23 mouse cellular contexts compared by ENCODE assay signal in the genomic region with DNA sequence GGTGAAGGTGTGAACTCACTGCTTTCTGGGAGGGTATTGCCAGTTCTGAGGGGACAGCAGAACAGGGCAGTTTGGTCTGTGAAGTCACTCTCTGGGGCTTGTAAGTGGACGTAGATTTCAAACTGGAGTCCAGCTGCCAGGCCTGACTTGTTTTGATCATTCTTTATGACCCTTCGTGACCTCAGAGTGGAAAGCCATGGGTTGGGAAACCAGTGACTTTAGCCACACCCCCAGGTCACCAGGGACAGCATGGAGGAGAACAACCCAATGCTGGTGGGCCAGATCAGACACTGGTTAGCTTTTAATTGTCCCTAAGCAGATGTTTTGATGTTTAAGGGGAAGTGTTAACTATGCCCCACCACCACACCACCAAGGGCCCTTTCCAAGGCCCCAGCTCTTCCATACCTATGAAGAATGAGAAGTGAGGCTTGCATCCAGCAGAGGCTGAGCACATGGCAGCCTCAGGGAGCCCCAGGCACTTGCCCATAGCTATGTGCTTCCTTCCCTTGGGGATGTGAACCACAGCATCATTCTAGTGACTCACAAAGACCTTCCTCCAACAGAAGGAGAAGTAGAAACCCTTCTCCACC. TPM values are rescaled to one million over a fixed set of nuclear protein-coding genes. Genes with fewer than 3 reads are reported as not detected.
DNase-seq lines count a peak whose midpoint lies in the region; ATAC-seq and TF ChIP-seq lines count a peak whose summit lies in the region.
"Had no signal": no experiment of that assay in that cellular context is flagged by ENCODE, and none has a peak within 500 bp of the region (broad histone marks: within the 10 kb centered on the region; RNA-seq: fewer than 3 reads in every experiment).

No protein-coding gene starts in this region.

- no peaks in the 10 kb centered on the region; the same call in 1 of the 2 replicates for H3K27me3 ChIP-seq in liver, embryonic 12.5 days (replicated peaks)
- no peaks in the 10 kb centered on the region for H3K27me3 ChIP-seq in midbrain, postnatal 0 days (ENCODE audit: insufficient read depth, low read length)
- H3K27me3 ChIP-seq: forebrain, embryonic 15.5 days; heart, embryonic 12.5 days; limb, embryonic 15.5 days; neural tube, embryonic 13.5 days had no signal

- H3K9me3 ChIP-seq in liver, embryonic 12.5 days (replicated peaks), result no peaks in the 10 kb centered on the region
- no peaks in the 10 kb centered on the region for H3K9me3 ChIP-seq in midbrain, postnatal 0 days (ENCODE audit: low read length)
- H3K9me3 ChIP-seq: forebrain, embryonic 15.5 days; heart, embryonic 12.5 days; limb, embryonic 15.5 days; megakaryocyte, embryonic 14.5 days; neural tube, embryonic 13.5 days had no signal

- no peaks in the 10 kb centered on the region for H3K4me1 ChIP-seq in liver, embryonic 12.5 days
- H3K4me1 ChIP-seq in midbrain, postnatal 0 days (ENCODE audit: insufficient read depth, low read length), result no peaks in the 10 kb centered on the region
- H3K4me1 ChIP-seq: forebrain, embryonic 15.5 days had no signal

- H3K27ac ChIP-seq in liver, embryonic 12.5 days, result no peak overlapping the region
- no peak overlapping the region for H3K27ac ChIP-seq in midbrain, postnatal 0 days (ENCODE audit: low read depth, low read length)
- H3K27ac ChIP-seq: forebrain, embryonic 15.5 days; limb, embryonic 15.5 days; neural tube, embryonic 13.5 days had no signal

- peak; percentile 93 for DNase-seq in heart, adult 11 months
- DNase-seq in heart, postnatal 25 days (ENCODE audit: low spot score), result no peak
- peak; percentile 31 to 53 for DNase-seq in adrenal gland, postnatal 36 days
- no peak for DNase-seq in spleen, postnatal 10 days (ENCODE audit: low spot score in 2 of 2)
- DNase-seq in midbrain, postnatal 0 days (ENCODE audit: low spot score), result no peak
- DNase-seq: cerebellum, adult 9-10 months; kidney, postnatal 25 days; right cerebral cortex, postnatal 25 days had no signal

- intact Hi-C loops in heart, postnatal 25 days (cut with DNase I), result no loop called here

- no peak overlapping the region for H3K4me2 ChIP-seq in liver, embryonic 12.5 days
- no peak overlapping the region for H3K4me2 ChIP-seq in midbrain, postnatal 0 days (ENCODE audit: low read depth, low read length, poor library complexity, severe bottlenecking)
- H3K4me2 ChIP-seq: forebrain, embryonic 15.5 days; heart, embryonic 12.5 days; limb, embryonic 15.5 days; neural tube, embryonic 13.5 days had no signal

- WGBS in liver, embryonic 12.5 days (ENCODE audit: insufficient replicate concordance), result 45% methylated on average over 2 of the region's 2 CpGs
- 70% methylated on average over 2 of the region's 2 CpGs for WGBS in midbrain, postnatal 0 days

- no peaks in the 10 kb centered on the region for H3K36me3 ChIP-seq in liver, embryonic 12.5 days
- H3K36me3 ChIP-seq in midbrain, postnatal 0 days (ENCODE audit: insufficient read depth, low read length), result no peaks in the 10 kb centered on the region
- H3K36me3 ChIP-seq: forebrain, embryonic 15.5 days; heart, embryonic 12.5 days; limb, embryonic 15.5 days; neural tube, embryonic 13.5 days had no signal

- no peak overlapping the region for H3K4me3 ChIP-seq in liver, embryonic 12.5 days
- H3K4me3 ChIP-seq in midbrain, postnatal 0 days (ENCODE audit: low read depth, low read length), result no peak overlapping the region
- H3K4me3 ChIP-seq: forebrain, embryonic 15.5 days; heart, embryonic 12.5 days; limb, embryonic 15.5 days; megakaryocyte, embryonic 14.5 days; neural tube, embryonic 13.5 days had no signal

- H3K9ac ChIP-seq in liver, embryonic 12.5 days, result no peak overlapping the region
- H3K9ac ChIP-seq in midbrain, postnatal 0 days (replicated peaks; ENCODE audit: low read length, poor library complexity, severe bottlenecking), result no peak overlapping the region
- H3K9ac ChIP-seq: forebrain, embryonic 15.5 days; heart, embryonic 12.5 days; limb, embryonic 15.5 days; neural tube, embryonic 13.5 days had no signal

- peak; percentile 19; the same call in 1 of the 2 replicates for ATAC-seq in liver, embryonic 12.5 days
- peak; percentile 8; the same call in 1 of the 2 replicates for ATAC-seq in megakaryocyte, adult 5-6 weeks (ENCODE audit: poor library complexity, severe bottlenecking)
- no peak for ATAC-seq in midbrain, postnatal 0 days (ENCODE audit: low FRiP score)
- ATAC-seq: forebrain, embryonic 15.5 days; intestine, postnatal 0 days; midbrain, embryonic 16.5 days had no signal

- no peak for TF ChIP-seq CTCF in midbrain, postnatal 0 days (IDR thresholded peaks at IDR 0.05)

RNA-seq across cellular contexts. Expression of gene Orm3, which starts 1.1 kb away (rescaled TPM):
- 1 to 10 TPM; 1.3 to 1.5 TPM for total RNA-seq in heart, postnatal 25 days (2021)
- total RNA-seq in adrenal gland, postnatal 36 days (2021), result 10 to 100 TPM in 1 of 2 experiments, 1 to 10 TPM in 1; 5.4 to 10.7 TPM
- not detected in 2 replicates for polyA plus RNA-seq in liver, embryonic 12.5 days (2016; fragmentation: Nextera tagmentation; extraction: Ambion mirVana)
- not detected in 2 replicates for total RNA-seq in megakaryocyte, adult 5-6 weeks (2015)
- not detected in 2 replicates for total RNA-seq in megakaryocyte, adult 5-6 weeks (2017)
- not detected in 2 replicates for total RNA-seq in midbrain, postnatal 0 days (2014; rRNA removed)
- not detected in 2 replicates for polyA plus RNA-seq in midbrain, postnatal 0 days (2015; fragmentation: Nextera tagmentation; extraction: Ambion mirVana)
- total RNA-seq: gastrocnemius, adult 8-10 months; layer of hippocampus, postnatal 14 days; left cerebral cortex, postnatal 14 days had no signal
- polyA plus RNA-seq: forebrain, embryonic 15.5 days; heart, embryonic 12.5 days; hindbrain, embryonic 11.5 days; intestine, postnatal 0 days; limb, embryonic 15.5 days; midbrain, embryonic 16.5 days; neural tube, embryonic 13.5 days; testis, adult 2 months had no signal

RNA-seq across cellular contexts. Expression of gene Orm2, which starts 5.2 kb away (rescaled TPM):
- total RNA-seq in heart, postnatal 25 days (2021), result under 1 TPM; 0.50 to 0.60 TPM
- 1 to 10 TPM; 3.9 to 7.8 TPM for total RNA-seq in adrenal gland, postnatal 36 days (2021)
- polyA plus RNA-seq in liver, embryonic 12.5 days (2016; fragmentation: Nextera tagmentation; extraction: Ambion mirVana), result not detected in 2 replicates
- total RNA-seq in megakaryocyte, adult 5-6 weeks (2015), result not detected in 2 replicates
- total RNA-seq in megakaryocyte, adult 5-6 weeks (2017), result not detected in 2 replicates
- total RNA-seq in midbrain, postnatal 0 days (2014; rRNA removed), result not detected in 2 replicates
- polyA plus RNA-seq in midbrain, postnatal 0 days (2015; fragmentation: Nextera tagmentation; extraction: Ambion mirVana), result not detected in 2 replicates
- total RNA-seq: layer of hippocampus, postnatal 14 days; left cerebral cortex, postnatal 14 days had no signal
- polyA plus RNA-seq: forebrain, embryonic 15.5 days; heart, embryonic 12.5 days; hindbrain, embryonic 11.5 days; intestine, postnatal 0 days; midbrain, embryonic 16.5 days; neural tube, embryonic 13.5 days; testis, adult 2 months had no signal

RNA-seq across cellular contexts. Expression of gene Orm1, which starts 12.7 kb away (rescaled TPM):
- 1 to 10 TPM in 1 of 2 experiments, under 1 TPM in 1; 0.44 to 1.1 TPM for total RNA-seq in heart, postnatal 25 days (2021)
- 10 to 100 TPM; 38.6 to 61.1 TPM for total RNA-seq in adrenal gland, postnatal 36 days (2021)
- not detected in 2 replicates for polyA plus RNA-seq in liver, embryonic 12.5 days (2016; fragmentation: Nextera tagmentation; extraction: Ambion mirVana)
- 18.3 and 25.9 TPM in 2 replicates for total RNA-seq in megakaryocyte, adult 5-6 weeks (2015)
- total RNA-seq in megakaryocyte, adult 5-6 weeks (2017), result 28.3 and 30.2 TPM in 2 replicates
- not detected in 2 replicates for total RNA-seq in midbrain, postnatal 0 days (2014; rRNA removed)
- not detected in 2 replicates for polyA plus RNA-seq in midbrain, postnatal 0 days (2015; fragmentation: Nextera tagmentation; extraction: Ambion mirVana)
- total RNA-seq: layer of hippocampus, postnatal 14 days; left cerebral cortex, postnatal 14 days had no signal
- polyA plus RNA-seq: CD4-positive, CD25-positive, alpha-beta regulatory T cell, adult 4 months; forebrain, embryonic 15.5 days; heart, embryonic 12.5 days; hindbrain, embryonic 11.5 days; intestine, postnatal 0 days; midbrain, embryonic 16.5 days; neural tube, embryonic 13.5 days; testis, adult 2 months had no signal

RNA-seq across cellular contexts. Expression of gene Akna, which starts 46.1 kb away (rescaled TPM):
- 1 to 10 TPM; 3.5 to 3.7 TPM for total RNA-seq in heart, postnatal 25 days (2021)
- 1 to 10 TPM; 2.6 to 4.3 TPM for total RNA-seq in adrenal gland, postnatal 36 days (2021)
- 5.4 and 5.7 TPM in 2 replicates for polyA plus RNA-seq in liver, embryonic 12.5 days (2016; fragmentation: Nextera tagmentation; extraction: Ambion mirVana)
- 84.6 and 91.2 TPM in 2 replicates for total RNA-seq in megakaryocyte, adult 5-6 weeks (2015)
- 43.5 and 56.7 TPM in 2 replicates for total RNA-seq in megakaryocyte, adult 5-6 weeks (2017)
- 4.4 and 5.3 TPM in 2 replicates for total RNA-seq in midbrain, postnatal 0 days (2014; rRNA removed)
- polyA plus RNA-seq in midbrain, postnatal 0 days (2015; fragmentation: Nextera tagmentation; extraction: Ambion mirVana), result 1.9 and 2.1 TPM in 2 replicates

Comparison
In these comparisons a context has a peak if more than half of its experiments do, and no peak if none do; other contexts are left out.
1. DNase-seq: peak in heart, adult 11 months (single experiment) and adrenal gland, postnatal 36 days (2 of 2); none in heart, postnatal 25 days (single experiment), spleen, postnatal 10 days (0 of 2) and midbrain, postnatal 0 days (single experiment).
2. RNA of gene Orm1, which starts 12.7 kb away (total RNA-seq): 38.6 to 61.1 TPM in adrenal gland, postnatal 36 days and 18.3 to 30.2 TPM in megakaryocyte, adult 5-6 weeks; 0.44 to 1.1 TPM in heart, postnatal 25 days and not detected in midbrain, postnatal 0 days; every median in the first group is over 4 times any median in the second.